Mouse (Mus musculus) T-helper 17 cell (primary cell): ENCODE measurements around the gene Cd320.
"Not testable (repeated sequence)": the region's sequence is repeated elsewhere in the genome, so short reads cannot be mapped to it uniquely, and the experiment has no call there.

Source experiments
- in situ Hi-C, 2 experiments: fragments of 300-600 bp; cut with MboI, MseI; formaldehyde crosslinking; loops; 1 replicate in 1 of 2; 2 replicates in 1 of 2; pipeline ENCODE4 v1.15.1; 2025; ENCODE audit warnings: high pct_unique_total_duplicates in 2 of 2

Cd320 gene

DNA sequence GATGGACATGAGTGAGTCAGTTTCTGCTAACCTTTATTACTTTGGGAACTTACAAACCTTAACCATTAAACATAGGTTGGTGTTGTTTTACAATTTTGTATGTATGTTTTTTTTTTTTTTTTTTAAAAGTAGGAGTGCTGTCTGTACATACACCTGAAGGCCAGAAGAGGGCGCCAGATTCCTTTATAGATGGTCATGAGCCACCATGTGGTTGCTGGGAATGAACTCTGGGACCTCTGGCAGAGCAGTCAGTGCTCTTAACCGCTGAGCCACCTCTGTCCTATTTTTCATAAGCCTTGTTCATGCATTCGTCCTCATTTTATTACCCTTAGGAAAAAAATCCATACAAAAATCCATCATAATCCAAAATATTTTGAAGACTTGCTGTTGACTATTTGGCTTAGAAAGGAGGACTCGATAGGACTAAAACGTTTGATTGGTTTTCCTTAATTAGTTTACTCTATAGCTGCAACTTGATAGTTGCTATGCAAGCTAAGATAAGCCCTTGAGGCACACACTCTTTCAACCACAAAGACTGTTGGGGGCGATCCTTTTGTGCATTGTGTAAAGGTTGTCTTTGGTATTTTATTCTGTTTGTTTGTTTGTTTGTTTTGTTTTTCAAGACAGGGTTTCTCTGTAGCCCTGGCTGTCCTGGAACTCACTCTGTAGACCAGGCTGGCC is 54.4 kb downstream of the Cd320 start:
- in situ Hi-C loops = no loop called here

- in situ Hi-C loops = not testable (repeated sequence)
These were observed 55.3 kb downstream of the Cd320 start for GRCm38 (mm10) chr17:33898193-33898592.
